In the genomic region with DNA sequence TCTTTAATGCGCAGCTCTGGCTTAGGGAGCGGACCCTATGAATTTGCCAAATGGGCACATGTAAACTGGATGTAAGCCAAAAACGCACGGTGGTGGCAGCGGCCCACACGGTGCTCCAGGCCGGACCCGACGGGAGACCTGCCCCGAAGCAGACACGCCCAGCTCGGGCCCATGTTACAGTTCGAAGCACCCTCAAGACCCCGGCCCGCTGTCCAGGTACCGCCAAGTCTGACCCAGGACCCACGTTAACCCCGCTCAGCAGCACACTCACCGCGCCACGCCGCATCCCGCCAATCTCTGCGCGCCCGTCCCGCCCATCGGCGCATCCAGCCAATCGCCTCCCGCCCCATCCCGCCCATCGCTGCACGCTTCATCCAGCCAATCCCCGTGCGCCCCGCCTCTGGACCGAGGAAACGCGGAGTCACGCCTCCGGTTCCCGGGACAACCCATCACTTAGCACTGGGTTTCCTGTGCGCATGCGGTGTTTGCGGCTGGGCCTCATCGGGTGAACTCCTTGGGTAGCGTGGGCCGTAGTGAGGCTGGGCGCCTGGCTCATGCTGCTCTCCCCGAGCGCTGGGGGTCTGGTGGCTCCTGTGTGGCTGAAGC, we compare ENCODE assay signal across 7 mouse cellular contexts. TPM values are rescaled to one million over a fixed set of nuclear protein-coding genes. Genes with fewer than 3 reads are reported as not detected.
DNase-seq lines count a peak whose midpoint lies in the region; ATAC-seq and TF ChIP-seq lines count a peak whose summit lies in the region.

A gene (minus strand): TSS at position 372 of the 606 bp plus-strand sequence.

- peaks cover 32% of the 10 kb centered on the region for H3K4me1 ChIP-seq in embryonic facial prominence, embryonic 10.5 days
- 0 out of 2 replicates have a peak, but pooled peaks cover 3% of the 10 kb centered on the region for H3K4me1 ChIP-seq in intestine, postnatal 0 days (replicated peaks; ENCODE audit: control insufficient read depth, insufficient read depth, low read length)
- H3K4me1 ChIP-seq in midbrain, embryonic 12.5 days = peaks cover 24% of the 10 kb centered on the region
- H3K4me1 ChIP-seq in small intestine, adult 2 months (ENCODE audit: control insufficient read depth, insufficient read depth, insufficient read length, low read length) = peaks cover 11% of the 10 kb centered on the region

- DNase-seq in adrenal gland, postnatal 10 days = peak; percentile 98
- DNase-seq in embryonic facial prominence, embryonic 10.5 days (ENCODE audit: low spot score) = peak; percentile 99
- peak; percentile 78 for DNase-seq in gonadal fat pad, adult 2 months (ENCODE audit: low read depth)
- peak; percentile 98 for DNase-seq in left cerebral cortex, postnatal 4 days

- no peak for TF ChIP-seq CTCF in intestine, postnatal 0 days (IDR thresholded peaks at IDR 0.05; ENCODE audit: low read depth)
- no peak for TF ChIP-seq CTCF in small intestine, adult 2 months (IDR thresholded peaks at IDR 0.05; ENCODE audit: extremely low read depth, insufficient read length, insufficient replicate concordance, low read depth, low read length)

- peak within 1 kb of the TSS; percentile 77 for H3K4me3 ChIP-seq in embryonic facial prominence, embryonic 10.5 days
- H3K4me3 ChIP-seq in intestine, postnatal 0 days (ENCODE audit: low read depth, low read length) = peak within 1 kb of the TSS; percentile 61
- H3K4me3 ChIP-seq in midbrain, embryonic 12.5 days = peak within 1 kb of the TSS; percentile 66
- peak within 1 kb of the TSS; percentile 86 for H3K4me3 ChIP-seq in small intestine, adult 2 months (ENCODE audit: low read depth, low read length)

- H3K27me3 ChIP-seq in embryonic facial prominence, embryonic 10.5 days (replicated peaks; ENCODE audit: low read depth, poor library complexity, severe bottlenecking) = no peaks in the 10 kb centered on the region
- no peaks in the 10 kb centered on the region for H3K27me3 ChIP-seq in intestine, postnatal 0 days (replicated peaks; ENCODE audit: control insufficient read depth, insufficient read depth, low read length)
- H3K27me3 ChIP-seq in midbrain, embryonic 12.5 days = no peaks in the 10 kb centered on the region
- H3K27me3 ChIP-seq in small intestine, adult 2 months (ENCODE audit: control insufficient read depth, insufficient read depth, low read length) = no peaks in the 10 kb centered on the region

- H3K4me2 ChIP-seq in intestine, postnatal 0 days (replicated peaks; ENCODE audit: low read depth) = peak within 1 kb of the TSS; percentile 81
- peak within 1 kb of the TSS; percentile 61 for H3K4me2 ChIP-seq in midbrain, embryonic 12.5 days (replicated peaks)

- peak; percentile 76; the same call in 1 of the 2 replicates for TF ChIP-seq POLR2A in small intestine, adult 2 months (IDR thresholded peaks at IDR 0.05; ENCODE audit: low read depth, low read length)

- ATAC-seq in intestine, postnatal 0 days = peak; percentile 97
- peak; percentile 99 for ATAC-seq in midbrain, embryonic 12.5 days (ENCODE audit: low FRiP score, low read depth)

- H3K27ac ChIP-seq in embryonic facial prominence, embryonic 10.5 days (replicated peaks) = peak within 1 kb of the TSS; percentile 87
- no peak within 1 kb of the TSS for H3K27ac ChIP-seq in intestine, postnatal 0 days (ENCODE audit: low read depth, low read length)
- H3K27ac ChIP-seq in midbrain, embryonic 12.5 days (replicated peaks) = peak within 1 kb of the TSS; percentile 81
- H3K27ac ChIP-seq in small intestine, adult 2 months (ENCODE audit: insufficient read depth, low read depth, low read length) = peak within 1 kb of the TSS; percentile 41; the same call in 1 of the 2 replicates

- H3K9ac ChIP-seq in intestine, postnatal 0 days (ENCODE audit: low read depth, low read length) = peak within 1 kb of the TSS; percentile 52
- H3K9ac ChIP-seq in midbrain, embryonic 12.5 days (replicated peaks) = peak within 1 kb of the TSS; percentile 71

- intact Hi-C loops in left cerebral cortex, postnatal 4 days (cut with DNase I) = no loop called here

- H3K36me3 ChIP-seq in embryonic facial prominence, embryonic 10.5 days (replicated peaks) = peaks cover 38% of the 10 kb centered on the region
- H3K36me3 ChIP-seq in intestine, postnatal 0 days (ENCODE audit: control insufficient read depth, insufficient read depth) = peaks cover 22% of the 10 kb centered on the region; the same call in 1 of the 2 replicates
- H3K36me3 ChIP-seq in midbrain, embryonic 12.5 days = peaks cover 34% of the 10 kb centered on the region
- H3K36me3 ChIP-seq in small intestine, adult 2 months (ENCODE audit: control insufficient read depth, insufficient read depth, low read length) = peaks cover 20% of the 10 kb centered on the region

- WGBS in embryonic facial prominence, embryonic 10.5 days = under 1% methylated on average over 52 of the region's 52 CpGs
- under 1% methylated on average over 52 of the region's 52 CpGs for WGBS in intestine, postnatal 0 days
- under 1% methylated on average over 52 of the region's 52 CpGs for WGBS in midbrain, embryonic 12.5 days
- under 1% methylated on average over 52 of the region's 52 CpGs for WGBS in small intestine, adult 2 months

- H3K9me3 ChIP-seq in embryonic facial prominence, embryonic 10.5 days = no peaks in the 10 kb centered on the region
- no peaks in the 10 kb centered on the region for H3K9me3 ChIP-seq in intestine, postnatal 0 days (ENCODE audit: control insufficient read depth)
- H3K9me3 ChIP-seq in midbrain, embryonic 12.5 days = no peaks in the 10 kb centered on the region

RNA-seq across cellular contexts. Expression of the gene that starts here (rescaled TPM):
- total RNA-seq in adrenal gland, postnatal 10 days (2021) = 10 to 100 TPM; 48.6 to 53.0 TPM
- polyA plus RNA-seq in embryonic facial prominence, embryonic 10.5 days (2016; fragmentation: Nextera tagmentation; extraction: Ambion mirVana) = 155 and 161 TPM in 2 replicates
- polyA plus RNA-seq in gonadal fat pad, adult 2 months (2012; rRNA removed) = 96.7 and 101 TPM in 2 replicates
- polyA plus RNA-seq in intestine, postnatal 0 days (2015; fragmentation: Nextera tagmentation; extraction: Ambion mirVana) = 32.3 and 32.7 TPM in 2 replicates
- 10 to 100 TPM; 26.6 to 37.5 TPM for total RNA-seq in left cerebral cortex, postnatal 4 days (2021)
- polyA plus RNA-seq in midbrain, embryonic 12.5 days (2016; fragmentation: Nextera tagmentation; extraction: Ambion mirVana) = 90.8 and 91.9 TPM in 2 replicates
- polyA plus RNA-seq in small intestine, adult 2 months (2012; rRNA removed) = 132 and 133 TPM in 2 replicates
